Mouse (Mus musculus): ENCODE data around the gene Mthfd1. TPM values are rescaled to one million over a fixed set of nuclear protein-coding genes. Genes with fewer than 3 reads are reported as not detected.
A peak's percentile ranks its signal among the peaks of the same experiment; 100 is the strongest.

Gene Mthfd1
- polyA plus RNA-seq, 1 experiment: 33.2 TPM

- Histone ChIP-seq H3K4me3 (ENCODE audit: insufficient read depth, low read length) (no peak overlapping the region), H3K4me1 (ENCODE audit: control insufficient read depth, insufficient read depth, low read length) (no peaks in the 10 kb centered on the region), H3K27ac (ENCODE audit: insufficient read depth, low read length) (no peak overlapping the region)
- no peak for TF ChIP-seq CTCF (IDR thresholded peaks at IDR 0.05; ENCODE audit: extremely low read depth, insufficient read depth, low read length)
- no peak for TF ChIP-seq POLR2A (IDR thresholded peaks at IDR 0.05; ENCODE audit: extremely low read depth, insufficient read depth, low read length)
Measured at GRCm38 (mm10) chr12:76360868-76361267, 105.8 kb downstream of the Mthfd1 start.

- Histone ChIP-seq H3K4me1 (ENCODE audit: control insufficient read depth, insufficient read depth, low read length) (no peaks in the 10 kb centered on the region; the same call in 1 of the 2 replicates), H3K27ac (ENCODE audit: insufficient read depth, low read length) (no peak overlapping the region), H3K4me3 (ENCODE audit: insufficient read depth, low read length) (no peak overlapping the region)
- TF ChIP-seq POLR2A (IDR thresholded peaks at IDR 0.05; ENCODE audit: extremely low read depth, insufficient read depth, low read length) (no peak), CTCF (IDR thresholded peaks at IDR 0.05; ENCODE audit: extremely low read depth, insufficient read depth, low read length) (no peak)
Measured at GRCm38 (mm10) chr12:76361405-76362302, 106.6 kb downstream of the Mthfd1 start.

DNA sequence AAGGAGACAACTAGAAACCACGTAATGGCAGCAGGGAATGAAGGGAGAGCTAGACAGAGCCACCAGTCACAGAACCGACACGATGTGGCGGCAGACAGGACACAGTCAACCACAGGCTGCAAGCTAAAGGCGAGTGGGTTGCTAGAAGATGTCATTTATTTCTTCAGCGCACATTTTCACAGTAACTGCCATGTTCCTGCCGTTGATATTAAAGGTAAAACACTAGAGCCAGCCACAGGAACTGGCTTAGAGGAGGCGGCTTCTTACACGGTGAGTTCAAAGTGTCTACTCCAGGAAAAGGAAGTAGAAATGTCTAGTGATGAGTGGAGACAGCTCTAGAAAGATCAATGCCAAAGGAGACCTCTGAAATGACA, 107.2 kb downstream of the Mthfd1 start:
- no peak overlapping the region for H3K4me3 ChIP-seq (ENCODE audit: insufficient read depth, low read length)
- no peak overlapping the region for H3K27ac ChIP-seq (ENCODE audit: insufficient read depth, low read length)
- H3K4me1 ChIP-seq (ENCODE audit: control insufficient read depth, insufficient read depth, low read length): peaks cover 3% of the 10 kb centered on the region; the same call in 1 of the 2 replicates
- TF ChIP-seq POLR2A (IDR thresholded peaks at IDR 0.05; ENCODE audit: extremely low read depth, insufficient read depth, low read length) (no peak), CTCF (IDR thresholded peaks at IDR 0.05; ENCODE audit: extremely low read depth, insufficient read depth, low read length) (no peak)

DNA sequence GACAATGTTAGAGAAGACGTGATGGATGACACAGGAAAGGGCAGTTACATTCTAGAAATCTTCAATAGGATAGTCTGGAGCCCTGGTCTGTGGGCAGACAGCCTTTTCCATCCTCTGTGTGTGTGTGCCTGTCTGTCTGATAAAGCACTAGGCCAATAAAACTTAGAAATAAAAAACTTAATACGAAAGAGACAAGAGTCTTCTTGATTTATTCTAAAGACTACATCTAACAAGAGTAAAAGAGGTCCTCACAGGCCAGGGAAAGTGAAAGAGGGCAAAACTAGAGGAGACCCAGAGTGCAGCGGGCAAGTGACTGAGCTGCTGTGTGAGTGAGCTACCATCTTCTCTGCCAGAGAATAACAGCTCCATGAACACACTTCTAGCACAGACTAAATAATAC, 111.2 kb downstream of the Mthfd1 start:
- Histone ChIP-seq H3K4me1 (ENCODE audit: control insufficient read depth, insufficient read depth, low read length) (peaks cover 9% of the 10 kb centered on the region; the same call in 1 of the 2 replicates), H3K27ac (ENCODE audit: insufficient read depth, low read length) (no peak overlapping the region), H3K4me3 (ENCODE audit: insufficient read depth, low read length) (no peak overlapping the region)
- TF ChIP-seq CTCF (IDR thresholded peaks at IDR 0.05; ENCODE audit: extremely low read depth, insufficient read depth, low read length) (no peak), POLR2A (IDR thresholded peaks at IDR 0.05; ENCODE audit: extremely low read depth, insufficient read depth, low read length) (no peak)

- Histone ChIP-seq H3K4me1 (ENCODE audit: control insufficient read depth, insufficient read depth, low read length) (peaks cover 9% of the 10 kb centered on the region; the same call in 1 of the 2 replicates), H3K27ac (ENCODE audit: insufficient read depth, low read length) (no peak overlapping the region), H3K4me3 (ENCODE audit: insufficient read depth, low read length) (peak overlapping the region; percentile 92; the same call in 1 of the 2 replicates)
- TF ChIP-seq POLR2A (IDR thresholded peaks at IDR 0.05; ENCODE audit: extremely low read depth, insufficient read depth, low read length): no peak
- no peak for TF ChIP-seq CTCF (IDR thresholded peaks at IDR 0.05; ENCODE audit: extremely low read depth, insufficient read depth, low read length)
Measured at GRCm38 (mm10) chr12:76367096-76367995, 112.2 kb downstream of the Mthfd1 start.

GRCm38 (mm10) chr12:76368201-76368789, 113.2 kb downstream of the Mthfd1 start:
- peaks cover 9% of the 10 kb centered on the region; the same call in 1 of the 2 replicates for H3K4me1 ChIP-seq (ENCODE audit: control insufficient read depth, insufficient read depth, low read length)

GRCm38 (mm10) chr12:76368790-76369205, 113.7 kb downstream of the Mthfd1 start:
- Histone ChIP-seq H3K4me1 (ENCODE audit: control insufficient read depth, insufficient read depth, low read length) (peaks cover 9% of the 10 kb centered on the region; the same call in 1 of the 2 replicates), H3K27ac (ENCODE audit: insufficient read depth, low read length) (peak overlapping the region; percentile 100), H3K4me3 (ENCODE audit: insufficient read depth, low read length) (peak overlapping the region; percentile 92)
- no peak for TF ChIP-seq CTCF (IDR thresholded peaks at IDR 0.05; ENCODE audit: extremely low read depth, insufficient read depth, low read length)
- no peak for TF ChIP-seq POLR2A (IDR thresholded peaks at IDR 0.05; ENCODE audit: extremely low read depth, insufficient read depth, low read length)

More at GRCm38 (mm10) chr12:76368201-76368789, 113.2 kb downstream of the Mthfd1 start:
- no peak for TF ChIP-seq POLR2A (IDR thresholded peaks at IDR 0.05; ENCODE audit: extremely low read depth, insufficient read depth, low read length)
- no peak for TF ChIP-seq CTCF (IDR thresholded peaks at IDR 0.05; ENCODE audit: extremely low read depth, insufficient read depth, low read length)
- peak overlapping the region; percentile 100; the same call in 1 of the 2 replicates for H3K27ac ChIP-seq (ENCODE audit: insufficient read depth, low read length)
- H3K4me3 ChIP-seq (ENCODE audit: insufficient read depth, low read length): peak overlapping the region; percentile 92

Other genes starting within 250 kb of the Mthfd1 start
- gene Esr2, start 78.0 kb upstream of the Mthfd1 start, polyA plus RNA-seq (2012; rRNA removed): 0.19 and 0.25 TPM in 2 replicates
- gene Tex21, start 8.6 kb upstream of the Mthfd1 start, polyA plus RNA-seq (2012; rRNA removed): not detected in 2 replicates
- 51.2 and 51.4 TPM in 2 replicates for gene Akap5, start 69.6 kb downstream of the Mthfd1 start, polyA plus RNA-seq (2012; rRNA removed)
- 17.9 and 20.3 TPM in 2 replicates for gene Zbtb25, start 114.3 kb downstream of the Mthfd1 start, polyA plus RNA-seq (2012; rRNA removed)
- 3.5 and 3.7 TPM in 2 replicates for gene Zbtb1, start 115.0 kb downstream of the Mthfd1 start, polyA plus RNA-seq (2012; rRNA removed)
- gene Hspa2, start 148.9 kb downstream of the Mthfd1 start, polyA plus RNA-seq (2012; rRNA removed): 47.8 and 52.5 TPM in 2 replicates
- gene Ppp1r36, start 162.2 kb downstream of the Mthfd1 start, polyA plus RNA-seq (2012; rRNA removed): 1.3 and 1.8 TPM in 2 replicates